Mouse (Mus musculus) layer of hippocampus, adult 2 months (tissue): ENCODE measurements around the gene Trpm2. TPM values are rescaled to one million over a fixed set of nuclear protein-coding genes. Genes with fewer than 3 reads are reported as not detected.
"Not testable (repeated sequence)": the region's sequence is repeated elsewhere in the genome, so short reads cannot be mapped to it uniquely, and the experiment has no call there.

Experiments
- DNase-seq, 2 experiments: peaks; one replicate each; pipeline ENCODE4 v3.0.0; 2022; ENCODE audit warnings: low spot score in 2 of 2
- H3K27ac ChIP-seq: fragments of 200-600 bp; 2 replicates; pipeline ENCODE4 v1.8.1; 2022
- H3K4me3 ChIP-seq: fragments of 200-600 bp; 2 replicates; pipeline ENCODE4 v1.8.1; 2022; ENCODE audit warnings: mild to moderate bottlenecking
- CTCF ChIP-seq: fragments of 200-600 bp; conservative IDR thresholded peaks from 2 replicates; pipeline ENCODE4 v1.8.1; 2022; ENCODE audit warnings: antibody characterized with exemption, mild to moderate bottlenecking, moderate library complexity
- total RNA-seq, 2 experiments: library from RNA; stranded (reverse); gene quantifications; 2 replicates each; pipeline ENCODE4 v1.2.3; 2021

Trpm2 gene
- total RNA-seq, 2 experiments from 2014 or later = 37.4 to 41.5 TPM

DNA sequence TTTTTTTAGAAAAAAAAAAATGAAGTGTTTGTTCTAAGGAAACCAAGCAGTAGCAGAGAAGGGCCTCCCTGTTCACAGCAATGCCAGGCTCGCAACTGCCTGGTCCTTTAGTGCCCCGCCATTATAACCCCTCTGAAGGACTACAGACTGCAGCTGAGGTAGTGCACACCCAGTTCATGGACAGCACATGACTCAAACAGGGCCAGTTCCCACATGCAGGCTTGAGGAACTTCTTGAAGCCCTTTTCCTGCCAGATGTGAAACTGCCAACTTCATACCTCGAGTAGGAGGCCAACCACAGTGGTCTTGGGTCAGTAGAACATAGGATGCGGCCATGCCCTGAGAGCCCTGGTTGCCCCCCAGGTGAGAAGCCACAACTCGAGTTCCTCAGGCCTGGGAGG lies 4.0 kb upstream of the Trpm2 start:
- no peak for DNase-seq
- no peak overlapping the region for H3K4me3 ChIP-seq
- no peak for TF ChIP-seq CTCF
- no peak overlapping the region for H3K27ac ChIP-seq

DNA sequence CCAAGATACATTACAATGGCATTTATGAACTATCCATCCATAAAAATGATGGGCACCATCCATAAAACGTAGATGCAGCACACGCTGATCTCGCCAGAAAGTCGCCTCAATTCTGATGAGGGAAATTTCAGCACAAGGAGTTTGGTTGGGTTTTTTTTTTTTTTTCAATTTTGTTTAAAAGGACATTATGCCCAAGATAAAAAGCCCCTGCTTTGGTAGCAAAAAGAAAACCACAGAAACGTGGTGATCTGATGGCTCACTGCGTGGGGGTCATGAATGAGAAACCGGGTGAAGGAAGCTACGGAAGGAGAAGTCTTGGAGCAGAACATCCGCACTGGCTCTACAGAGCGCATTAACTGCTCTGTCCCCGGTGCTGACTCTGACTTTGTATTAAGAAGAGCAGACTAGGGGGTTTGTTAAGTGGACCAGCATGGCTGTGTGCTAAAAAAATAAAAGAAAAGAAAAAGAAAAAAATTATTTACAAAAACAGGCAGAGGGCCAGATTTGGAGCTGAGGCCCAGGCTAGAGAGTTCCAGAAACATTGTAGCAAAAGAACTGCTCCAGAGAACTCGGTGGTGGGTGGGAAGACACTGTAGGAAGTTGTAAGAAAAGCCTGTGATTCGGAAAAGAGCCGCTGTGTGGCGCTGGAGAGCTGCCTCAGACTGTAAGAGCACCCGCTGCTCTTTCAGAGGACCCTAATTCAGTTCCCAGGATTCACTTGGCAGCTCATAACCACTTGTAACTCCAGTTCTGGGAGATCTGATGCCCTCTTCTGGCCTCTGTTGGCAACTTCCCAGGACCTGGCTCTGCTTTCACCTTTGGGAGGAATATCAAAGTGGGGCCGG lies 1.6 kb upstream of the Trpm2 start:
- Histone ChIP-seq H3K27ac (no peak overlapping the region), H3K4me3 (no peak overlapping the region)
- TF ChIP-seq CTCF = peak; percentile 68
- peak in 1 of 2 experiments; percentile 49 for DNase-seq

GRCm38 (mm10) chr10:77971191-77971590 lies 828 bp upstream of the Trpm2 start:
- H3K27ac ChIP-seq = no peak overlapping the region
- no peak for DNase-seq
- no peak for TF ChIP-seq CTCF
- no peak overlapping the region for H3K4me3 ChIP-seq

DNA sequence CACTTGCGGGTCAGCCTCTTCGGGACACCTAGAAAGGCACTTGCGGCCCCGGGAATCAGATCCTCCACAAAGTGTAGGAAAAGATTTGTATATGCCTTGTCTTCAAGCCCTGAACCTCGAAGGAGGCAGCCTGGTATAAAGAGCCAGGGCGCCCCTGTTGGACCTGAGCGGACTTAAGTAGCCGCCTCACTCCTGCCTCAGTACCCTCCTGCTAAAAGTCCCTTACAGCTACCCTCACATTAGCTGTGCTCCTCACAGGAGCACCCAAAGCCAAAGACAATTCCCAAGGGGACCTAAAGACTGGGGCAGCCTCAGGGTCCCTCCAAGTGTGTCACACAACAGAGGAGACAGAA lies 414 bp downstream of the Trpm2 start:
- peak overlapping the region; percentile 54 for H3K4me3 ChIP-seq
- no peak for DNase-seq
- no peak for TF ChIP-seq CTCF
- H3K27ac ChIP-seq = 0 out of 2 replicates have a peak overlapping the region, but pooled peaks have one; percentile 28

DNA sequence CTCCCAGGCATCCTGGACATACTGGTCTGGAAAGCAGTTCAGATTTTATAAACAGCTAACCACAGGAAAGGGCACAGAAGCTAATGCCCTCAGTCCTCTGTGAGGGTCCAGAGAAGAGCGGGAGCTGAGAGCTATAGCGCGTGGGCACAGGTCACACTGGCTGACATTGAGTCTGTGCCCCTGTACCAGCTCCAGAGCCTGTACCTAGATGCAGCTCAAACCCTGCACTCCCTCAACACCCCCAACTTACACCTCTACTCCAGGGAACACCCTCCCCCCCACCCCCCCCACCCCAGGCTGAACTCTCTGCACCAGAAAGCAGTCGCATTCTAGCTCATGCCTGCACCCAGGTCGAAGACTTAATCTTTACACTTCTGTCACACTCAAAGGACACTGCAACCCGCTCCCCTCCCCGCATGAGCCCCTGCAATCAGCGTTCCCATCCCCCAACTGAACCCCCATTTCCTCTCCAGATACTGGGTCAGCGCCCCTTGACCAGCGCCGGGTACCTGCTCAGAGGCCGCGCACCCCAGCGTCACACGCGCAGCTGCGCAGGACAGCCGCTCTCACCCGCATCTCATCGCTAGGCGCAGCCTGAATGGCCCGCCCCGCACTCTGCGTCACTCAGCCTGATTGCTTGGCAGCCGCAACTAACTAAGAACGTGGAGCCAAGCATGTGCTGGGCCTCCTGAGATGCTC lies 940 bp downstream of the Trpm2 start:
- Histone ChIP-seq H3K27ac (0 out of 2 replicates have a peak overlapping the region, but pooled peaks have one; percentile 28), H3K4me3 (peak overlapping the region; percentile 54)
- no peak for TF ChIP-seq CTCF
- peak; percentile 67 to 69 for DNase-seq

GRCm38 (mm10) chr10:77963971-77964370 lies 6.4 kb downstream of the Trpm2 start:
- no peak for DNase-seq
- H3K4me3 ChIP-seq = no peak overlapping the region
- no peak overlapping the region for H3K27ac ChIP-seq
- TF ChIP-seq CTCF = no peak

- no peak overlapping the region for H3K27ac ChIP-seq
- H3K4me3 ChIP-seq = no peak overlapping the region
- DNase-seq = no peak
- TF ChIP-seq CTCF = no peak
Measured at GRCm38 (mm10) chr10:77962725-77963124, 7.6 kb downstream of the Trpm2 start.

- not testable (repeated sequence) for DNase-seq, H3K27ac ChIP-seq, H3K4me3 ChIP-seq
Measured at GRCm38 (mm10) chr10:77950468-77950867, 19.9 kb downstream of the Trpm2 start.

DNA sequence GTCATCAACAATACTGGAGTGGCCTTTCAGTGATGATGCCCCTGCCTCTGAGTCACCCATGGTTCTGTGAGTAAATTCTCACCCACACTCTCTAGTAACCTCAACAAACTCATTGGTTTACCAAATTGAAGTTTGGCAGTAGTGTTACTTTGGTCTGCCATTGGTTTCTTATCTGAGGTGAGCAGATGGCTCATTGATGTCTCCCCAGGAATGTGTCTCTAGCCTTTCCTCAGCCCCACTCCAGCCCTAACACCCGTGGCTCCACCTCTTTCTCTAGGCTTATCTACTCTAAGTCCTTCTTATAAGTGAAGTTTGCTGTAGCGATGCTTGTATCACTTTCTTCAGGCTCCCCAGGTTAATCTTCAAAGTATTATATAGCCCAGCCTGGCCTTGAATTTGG lies 30.7 kb downstream of the Trpm2 start:
- DNase-seq = no peak
- Histone ChIP-seq H3K27ac (no peak overlapping the region), H3K4me3 (no peak overlapping the region)
- TF ChIP-seq CTCF = no peak

DNA sequence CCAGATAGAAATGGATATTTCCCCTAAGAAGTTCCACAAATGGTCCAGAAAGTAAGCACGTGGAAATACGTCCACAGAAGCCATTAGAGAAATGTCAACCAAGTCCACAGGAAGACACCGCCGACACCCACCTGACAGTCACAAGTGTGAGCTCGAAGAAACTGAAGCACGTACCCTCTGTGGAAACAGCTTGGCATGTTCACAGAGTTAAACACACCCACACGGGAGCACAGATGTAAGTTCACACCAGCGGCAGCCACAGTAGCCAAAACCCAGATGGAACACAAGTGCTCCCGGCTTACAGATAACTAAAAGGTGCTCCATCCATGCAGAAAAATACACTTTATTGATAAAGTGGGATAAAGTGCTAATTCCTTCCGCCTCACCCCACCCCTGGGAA lies 43.0 kb downstream of the Trpm2 start:
- TF ChIP-seq CTCF = no peak
- H3K27ac ChIP-seq = no peak overlapping the region
- no peak overlapping the region for H3K4me3 ChIP-seq
- no peak for DNase-seq

GRCm38 (mm10) chr10:77926140-77926539 lies 44.2 kb downstream of the Trpm2 start:
- Histone ChIP-seq H3K4me3 (no peak overlapping the region), H3K27ac (no peak overlapping the region)
- peak; percentile 86 for TF ChIP-seq CTCF
- DNase-seq = peak; percentile 55 to 72

GRCm38 (mm10) chr10:77922681-77923080 lies 47.7 kb downstream of the Trpm2 start:
- TF ChIP-seq CTCF = no peak
- no peak overlapping the region for H3K4me3 ChIP-seq
- DNase-seq = no peak
- no peak overlapping the region for H3K27ac ChIP-seq

GRCm38 (mm10) chr10:77921009-77921408 lies 49.4 kb downstream of the Trpm2 start:
- DNase-seq = peak; percentile 46 to 57
- TF ChIP-seq CTCF = no peak
- Histone ChIP-seq H3K4me3 (no peak overlapping the region), H3K27ac (no peak overlapping the region)
